Mouse (Mus musculus) intestine, postnatal 0 days (tissue): ENCODE data around the gene Mrpl24. TPM values are rescaled to one million over a fixed set of nuclear protein-coding genes. Genes with fewer than 3 reads are reported as not detected.

Experiments
- ATAC-seq: fragments of 200-750 bp; cut with Nextera tagmentation; 2 replicates; pipeline ENCODE4 v1.8.0; 2017; ENCODE audit warnings: mild to moderate bottlenecking, moderate TSS enrichment, moderate library complexity
- H3K27ac ChIP-seq: fragments of 300-500 bp; sonication (generic); 2 replicates; pipeline ENCODE4 v1.5.1; 2014; ENCODE audit warnings: mild to moderate bottlenecking, low read depth, low read length, moderate library complexity
- H3K27me3 ChIP-seq: fragments of 300-500 bp; sonication (generic); replicated peaks from 2 replicates; pipeline ENCODE4 v1.6.1; 2014; ENCODE audit warnings: low read length, mixed read lengths; ENCODE audit not compliant: control insufficient read depth, insufficient read depth
- H3K36me3 ChIP-seq: fragments of 300-500 bp; sonication (generic); 2 replicates; pipeline ENCODE4 v1.6.1; 2014; ENCODE audit warnings: mild to moderate bottlenecking, moderate library complexity; ENCODE audit not compliant: control insufficient read depth, insufficient read depth
- H3K4me1 ChIP-seq: fragments of 300-500 bp; sonication (generic); replicated peaks from 2 replicates; pipeline ENCODE4 v1.6.1; 2014; ENCODE audit warnings: antibody characterized with exemption, low read length, mixed read lengths; ENCODE audit not compliant: control insufficient read depth, insufficient read depth
- H3K4me2 ChIP-seq: fragments of 300-500 bp; sonication (generic); replicated peaks from 2 replicates; pipeline ENCODE4 v1.6.1; 2014; ENCODE audit warnings: low read depth, mild to moderate bottlenecking, moderate library complexity
- H3K4me3 ChIP-seq: fragments of 300-500 bp; sonication (generic); 2 replicates; pipeline ENCODE4 v1.5.1; 2014; ENCODE audit warnings: low read depth, low read length
- H3K9ac ChIP-seq: fragments of 300-500 bp; sonication (generic); 2 replicates; pipeline ENCODE4 v1.6.1; 2014; ENCODE audit warnings: mild to moderate bottlenecking, low read depth, low read length
- H3K9me3 ChIP-seq: fragments of 300-500 bp; sonication (generic); 2 replicates; pipeline ENCODE4 v1.6.1; 2016; ENCODE audit warnings: mixed run types; ENCODE audit not compliant: control insufficient read depth
- CTCF ChIP-seq: sonication (generic); IDR thresholded peaks from 2 replicates; pipeline ENCODE4 v1.5.1; 2016; ENCODE audit warnings: low read depth, mild to moderate bottlenecking, control low read depth, antibody characterized with exemption, moderate library complexity
- WGBS: fragments of 180-500 bp; shearing (Covaris S2); extraction: QIAGEN DNeasy Blood & Tissue Kit; methylation state at CpG from one replicate; pipeline ENCODE4 v1.1.7; 2014; 5-methylcytosine and 5-hydroxymethylcytosine counted together
- polyA plus RNA-seq: library from polyadenylated mRNA; unstranded; fragments of >200 nt; fragmentation: Nextera tagmentation; extraction: Ambion mirVana; gene quantifications from 2 replicates; pipeline ENCODE4 v1.2.1, GENCODE M21; 2015

The Mrpl24 gene
- polyA plus RNA-seq, 1 experiment from 2014 or later = 74.9 TPM

DNA sequence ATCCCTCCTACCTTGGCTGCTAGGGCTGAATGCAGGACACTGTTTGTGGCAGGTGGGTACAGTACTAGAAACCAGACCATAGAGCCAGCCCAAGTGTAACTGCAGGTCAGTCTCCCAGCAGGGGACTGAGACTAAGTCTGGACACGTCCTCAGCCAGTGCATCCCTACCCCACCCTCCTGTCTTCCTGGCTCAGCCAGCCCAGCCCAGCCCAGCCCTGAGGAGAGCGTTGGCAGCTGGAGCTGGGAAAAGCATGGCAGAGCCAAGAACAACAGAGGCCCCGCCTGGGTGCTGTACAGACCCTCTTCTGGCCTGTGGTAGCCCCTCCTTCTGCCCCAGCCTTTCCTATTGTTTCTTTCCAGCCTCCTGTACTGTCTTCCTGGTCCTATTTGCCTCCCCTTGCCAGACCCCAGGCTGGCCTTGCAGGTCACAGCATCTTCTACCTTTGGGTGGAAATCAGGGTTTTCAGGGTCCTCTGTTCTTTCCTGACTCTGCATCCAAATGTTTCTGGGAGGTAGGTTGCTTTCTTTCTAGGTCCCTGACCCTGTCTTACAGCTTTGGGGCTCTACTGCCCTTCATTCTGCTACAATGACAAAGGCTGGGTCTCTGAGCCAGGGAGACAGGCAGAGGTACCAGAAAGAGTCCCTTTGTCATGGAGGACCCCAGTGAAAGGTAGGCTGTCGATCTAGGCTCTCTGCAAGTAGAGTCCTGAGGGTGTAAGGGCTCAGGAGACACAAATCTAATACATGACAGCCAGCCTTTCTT is 25.7 kb downstream of the Mrpl24 start:
- peaks cover 29% of the 10 kb centered on the region for H3K27me3 ChIP-seq
- H3K4me1 ChIP-seq = no peaks in the 10 kb centered on the region
- no peak for ATAC-seq
- 49% methylated on average over 4 of the region's 4 CpGs for WGBS
- H3K27ac ChIP-seq = no peak overlapping the region
- peaks cover 24% of the 10 kb centered on the region for H3K36me3 ChIP-seq
- H3K4me3 ChIP-seq = no peak overlapping the region
- no peak for TF ChIP-seq CTCF
- H3K4me2 ChIP-seq = no peak overlapping the region
- no peak overlapping the region for H3K9ac ChIP-seq
- H3K9me3 ChIP-seq = no peaks in the 10 kb centered on the region

DNA sequence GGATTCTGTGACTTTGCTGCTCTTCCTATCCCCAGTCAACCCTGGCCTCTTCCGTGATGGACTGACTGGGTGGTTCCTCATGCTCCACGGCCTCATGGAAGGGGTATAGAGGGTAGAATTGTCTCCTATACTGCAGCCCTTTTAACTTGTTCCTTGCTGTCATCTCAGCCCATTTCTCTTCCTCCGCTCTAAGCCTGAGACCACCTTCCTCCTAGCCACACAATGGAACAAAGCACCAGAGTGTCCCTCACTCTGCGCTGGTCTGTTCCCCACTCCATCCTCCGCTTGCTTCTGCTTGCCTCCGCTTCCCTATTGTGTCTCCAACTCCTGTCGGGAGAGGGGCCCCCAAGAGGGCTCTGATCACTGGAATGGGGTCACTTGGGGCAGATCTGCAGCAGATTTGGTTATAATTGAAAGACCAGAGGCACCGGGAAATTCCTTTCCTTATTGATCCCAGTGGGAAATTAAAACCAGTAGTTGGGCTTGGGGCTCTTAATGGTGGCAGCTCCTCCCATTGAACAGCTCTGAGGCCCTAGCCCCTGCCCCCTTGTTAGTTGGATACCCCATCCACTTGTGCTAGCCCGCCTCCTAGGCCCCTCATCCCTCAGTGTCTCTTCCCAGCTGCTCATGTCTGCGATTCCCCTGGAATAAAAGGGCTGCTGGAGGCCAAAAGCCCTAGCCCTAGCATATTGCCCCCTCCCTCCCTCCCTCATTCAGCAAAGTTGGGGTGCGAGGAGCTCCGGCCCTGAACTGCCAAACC is 26.7 kb downstream of the Mrpl24 start:
- no peak overlapping the region for H3K27ac ChIP-seq
- H3K4me2 ChIP-seq = no peak overlapping the region
- no peak for TF ChIP-seq CTCF
- peaks cover 16% of the 10 kb centered on the region for H3K36me3 ChIP-seq
- no peak for ATAC-seq
- 46% methylated on average over 12 of the region's 12 CpGs for WGBS
- no peak overlapping the region for H3K4me3 ChIP-seq
- no peaks in the 10 kb centered on the region for H3K4me1 ChIP-seq
- peaks cover 37% of the 10 kb centered on the region for H3K27me3 ChIP-seq
- no peaks in the 10 kb centered on the region for H3K9me3 ChIP-seq
- no peak overlapping the region for H3K9ac ChIP-seq

DNA sequence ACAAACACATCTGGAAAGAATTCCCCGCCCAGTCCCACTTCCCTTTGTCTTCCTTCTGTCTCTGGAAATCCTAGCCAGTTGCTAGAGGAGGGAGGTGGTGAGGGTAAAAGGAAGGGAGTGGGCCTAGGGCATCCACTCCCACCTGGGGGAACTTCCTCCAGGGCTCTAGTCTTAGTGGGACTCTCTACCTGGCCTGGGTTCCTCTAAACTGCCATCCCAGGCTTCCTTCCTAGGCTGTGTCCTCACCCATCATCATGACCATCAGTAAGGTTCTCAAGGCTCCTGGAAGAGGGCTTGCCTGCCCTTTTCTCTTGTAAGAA is 27.2 kb downstream of the Mrpl24 start:
- no peak for ATAC-seq
- H3K9me3 ChIP-seq = no peaks in the 10 kb centered on the region
- H3K9ac ChIP-seq = no peak overlapping the region
- H3K27ac ChIP-seq = no peak overlapping the region
- no peak overlapping the region for H3K4me2 ChIP-seq
- WGBS = 36% methylated on average over 1 of the region's 1 CpGs
- H3K27me3 ChIP-seq = peaks cover 42% of the 10 kb centered on the region
- no peaks in the 10 kb centered on the region for H3K4me1 ChIP-seq
- no peak for TF ChIP-seq CTCF
- peaks cover 12% of the 10 kb centered on the region for H3K36me3 ChIP-seq
- no peak overlapping the region for H3K4me3 ChIP-seq

DNA sequence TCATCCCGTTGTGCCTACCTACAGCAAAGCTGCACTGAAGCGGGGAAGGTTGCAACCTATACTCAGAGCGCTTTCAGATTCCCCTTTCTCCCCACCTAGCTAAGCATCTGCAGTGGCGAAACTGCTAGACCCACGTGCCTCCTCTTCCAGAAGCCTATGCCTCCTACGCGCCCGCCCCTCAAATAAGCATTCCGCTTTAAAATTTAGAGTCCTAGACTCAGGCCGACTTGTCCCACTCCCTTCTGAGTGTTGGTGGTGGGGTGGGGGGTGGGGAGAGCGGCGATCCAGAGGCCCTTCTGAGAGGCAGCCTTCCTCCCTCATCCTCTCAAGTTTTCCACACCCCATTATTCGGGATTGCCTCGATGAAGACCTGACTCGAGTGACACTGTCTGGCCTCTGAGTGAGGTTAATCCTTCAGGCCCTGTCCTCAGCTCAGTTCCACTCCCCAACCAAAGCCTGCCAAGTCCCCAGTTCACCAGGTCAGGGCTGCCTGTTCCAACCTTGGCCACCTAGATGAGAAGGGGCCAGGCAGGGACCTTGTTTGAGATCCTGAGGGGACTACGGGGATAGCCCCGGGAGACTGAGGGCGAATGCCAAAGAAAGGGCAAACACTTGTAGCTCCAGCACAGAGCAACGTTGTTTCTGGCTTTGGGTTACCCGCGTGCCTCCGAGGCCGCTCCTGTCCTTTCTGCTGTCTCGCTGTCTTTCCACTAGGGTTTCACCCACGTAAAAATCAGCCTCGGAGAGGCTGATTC is 27.9 kb downstream of the Mrpl24 start:
- Histone ChIP-seq H3K36me3 (peaks cover 5% of the 10 kb centered on the region), H3K4me2 (peak overlapping the region; percentile 47), H3K27me3 (peaks cover 45% of the 10 kb centered on the region), H3K27ac (no peak overlapping the region), H3K9ac (no peak overlapping the region), H3K4me3 (peak overlapping the region; percentile 13; the same call in 1 of the 2 replicates), H3K4me1 (no peaks in the 10 kb centered on the region), H3K9me3 (no peaks in the 10 kb centered on the region)
- no peak for ATAC-seq
- no peak for TF ChIP-seq CTCF
- WGBS = 11% methylated on average over 26 of the region's 26 CpGs

DNA sequence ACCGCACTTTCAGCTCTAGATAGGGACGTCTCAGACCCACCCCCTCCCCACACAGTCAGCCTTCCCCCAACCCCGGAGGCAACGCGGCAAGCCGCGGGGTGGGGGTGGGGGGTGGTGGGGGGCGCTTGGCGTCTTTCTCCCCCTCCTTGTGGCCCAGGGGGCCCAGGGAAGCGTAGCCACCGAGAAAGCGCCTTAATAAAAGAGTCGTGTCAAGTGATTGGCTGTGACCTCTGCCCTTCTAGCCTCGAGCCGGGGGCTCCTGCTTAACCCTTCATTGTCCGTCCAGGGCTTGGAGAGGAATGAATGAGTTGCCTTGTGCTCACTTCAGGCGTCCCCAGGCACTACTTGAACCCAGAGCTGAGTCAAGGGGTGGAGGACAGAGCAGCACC is 28.5 kb downstream of the Mrpl24 start:
- 1% methylated on average over 17 of the region's 17 CpGs for WGBS

More for the DNA sequence above, 28.5 kb downstream of the Mrpl24 start:
- Histone ChIP-seq H3K9ac (no peak overlapping the region), H3K27ac (no peak overlapping the region), H3K4me3 (peak overlapping the region; percentile 13), H3K36me3 (0 out of 2 replicates have a peak, but pooled peaks cover 2% of the 10 kb centered on the region), H3K4me2 (peak overlapping the region; percentile 47), H3K9me3 (no peaks in the 10 kb centered on the region), H3K27me3 (peaks cover 51% of the 10 kb centered on the region), H3K4me1 (no peaks in the 10 kb centered on the region)
- no peak for TF ChIP-seq CTCF
- no peak for ATAC-seq
